Mouse (Mus musculus) splenic B cell, adult 2 months (primary cell): Measurements from ENCODE around the gene 9530053A07Rik.
A peak's percentile ranks its signal among the peaks of the same experiment; 100 is the strongest.
"Not testable (repeated sequence)": the region's sequence is repeated elsewhere in the genome, so short reads cannot be mapped to it uniquely, and the experiment has no call there.

Source experiments
- DNase-seq: peaks from one replicate; pipeline ENCODE4 v3.0.0-alpha.2; 2011; ENCODE audit warnings: low read depth, low spot score
- H3K27me3 ChIP-seq: 2 replicates; pipeline ENCODE4 v1.6.1; 2012; ENCODE audit warnings: mild to moderate bottlenecking, low read length, moderate library complexity, mixed read lengths; ENCODE audit not compliant: control insufficient read depth, poor library complexity, insufficient read depth, severe bottlenecking
- H3K36me3 ChIP-seq: 2 replicates; pipeline ENCODE4 v1.6.1; 2012; ENCODE audit warnings: mild to moderate bottlenecking, low read length, moderate library complexity, mixed read lengths; ENCODE audit not compliant: control insufficient read depth, poor library complexity, insufficient read depth, severe bottlenecking

9530053A07Rik gene

DNA sequence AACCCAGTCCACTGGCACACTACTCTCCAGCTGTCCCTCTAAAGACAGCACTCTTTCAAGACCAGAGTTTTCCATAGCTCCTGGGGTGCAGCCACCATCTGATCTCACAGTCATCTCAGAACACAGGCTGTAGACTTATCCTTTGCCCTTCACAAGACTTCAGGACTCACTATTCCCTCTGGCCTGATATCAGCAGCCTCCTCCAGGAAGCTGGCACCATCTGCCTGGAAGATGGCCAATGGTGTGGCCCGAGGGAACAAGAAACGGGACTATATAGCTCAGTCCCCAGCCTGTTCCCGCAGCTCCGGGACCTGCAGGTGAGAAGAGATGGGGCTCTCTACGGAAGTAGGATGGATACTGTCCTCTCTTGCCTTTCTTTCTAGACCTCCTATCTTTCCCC is at the start of gene 9530053A07Rik:
Gene 9530053A07Rik (plus strand): TSS at position 301 of the 400 bp plus-strand sequence.
- no peak for DNase-seq
- Histone ChIP-seq H3K36me3 (no peaks in the 10 kb centered on the region), H3K27me3 (no peaks in the 10 kb centered on the region)

DNA sequence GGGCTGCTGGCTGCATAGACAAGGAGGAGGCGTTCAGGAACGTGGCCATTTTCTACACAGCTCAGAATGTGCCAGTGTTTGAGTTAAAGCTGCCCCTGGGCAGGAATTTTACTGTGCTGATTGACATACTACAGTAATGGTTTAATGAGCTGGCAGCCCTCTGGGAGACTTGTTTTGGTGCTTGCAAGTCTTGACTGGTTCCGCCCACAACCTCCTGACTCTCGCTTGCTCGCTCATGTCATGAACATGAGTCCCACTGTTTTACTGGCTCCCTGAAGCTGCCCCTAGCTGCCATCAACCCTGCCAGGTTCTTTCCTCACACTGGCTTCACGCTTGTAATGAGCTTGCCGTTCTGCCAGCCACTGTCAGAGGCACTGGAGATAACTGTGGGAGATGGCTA is 45.1 kb upstream of the 9530053A07Rik start:
- no peak for DNase-seq
- H3K36me3 ChIP-seq = no peaks in the 10 kb centered on the region
- H3K27me3 ChIP-seq = no peaks in the 10 kb centered on the region; the same call in 1 of the 2 replicates

DNA sequence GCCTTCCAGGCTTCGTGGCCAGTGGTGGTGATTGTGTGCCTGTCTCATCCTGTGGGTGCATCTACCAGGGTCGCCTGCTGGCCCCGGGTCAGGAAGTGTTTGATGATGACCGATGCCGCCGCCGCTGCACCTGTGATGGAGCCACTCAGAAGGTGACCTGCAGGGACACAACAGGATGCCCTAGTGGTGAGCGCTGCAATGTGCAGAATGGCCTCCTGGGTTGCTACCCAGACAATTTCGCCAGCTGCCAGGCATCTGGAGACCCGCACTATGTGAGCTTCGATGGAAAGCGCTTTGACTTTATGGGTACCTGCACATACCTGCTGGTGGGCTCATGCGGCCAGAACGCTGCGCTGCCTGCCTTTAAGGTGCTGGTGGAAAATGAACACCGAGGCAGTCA is 43.0 kb upstream of the 9530053A07Rik start:
- DNase-seq = no peak
- Histone ChIP-seq H3K27me3 (no peaks in the 10 kb centered on the region; the same call in 1 of the 2 replicates), H3K36me3 (no peaks in the 10 kb centered on the region)

DNA sequence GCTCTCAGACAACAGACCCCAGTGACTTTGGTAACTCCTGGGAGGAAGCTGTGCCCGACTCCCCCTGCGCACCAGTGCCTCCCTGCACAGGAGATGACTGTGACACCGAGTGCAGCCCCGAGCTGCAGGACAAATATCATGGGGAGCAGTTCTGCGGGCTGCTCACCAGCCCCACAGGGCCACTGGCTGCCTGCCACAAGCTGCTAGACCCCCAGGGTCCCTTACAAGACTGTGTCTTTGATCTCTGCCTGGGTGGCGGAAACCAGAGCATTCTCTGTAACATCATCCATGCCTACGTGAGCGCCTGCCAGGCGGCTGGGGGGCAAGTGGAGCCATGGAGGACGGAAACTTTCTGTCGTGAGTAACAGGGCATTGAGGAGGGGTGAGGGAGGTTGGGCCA is 35.7 kb upstream of the 9530053A07Rik start:
- DNase-seq = no peak
- no peaks in the 10 kb centered on the region for H3K36me3 ChIP-seq
- no peaks in the 10 kb centered on the region for H3K27me3 ChIP-seq

DNA sequence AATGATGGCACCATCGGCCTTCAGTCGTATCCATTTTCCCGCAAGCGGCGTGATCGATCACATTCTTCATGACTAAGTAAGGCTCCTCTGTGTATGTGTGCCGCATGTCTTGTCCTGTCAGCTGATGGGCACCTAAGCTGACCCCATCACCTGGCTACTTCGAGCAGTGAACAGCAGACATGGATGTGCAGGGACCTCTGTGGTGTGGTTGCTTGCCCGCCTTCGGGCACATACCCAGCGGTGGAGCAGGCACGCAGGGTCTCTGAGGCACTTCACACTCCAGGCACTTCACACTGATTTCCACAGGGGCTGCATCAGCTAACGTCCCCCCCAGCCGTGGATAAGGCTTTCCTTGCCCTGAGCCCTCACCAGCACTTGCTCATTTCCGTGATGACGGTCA is 30.2 kb upstream of the 9530053A07Rik start:
- H3K27me3 ChIP-seq = no peaks in the 10 kb centered on the region
- no peaks in the 10 kb centered on the region for H3K36me3 ChIP-seq
- DNase-seq = no peak

DNA sequence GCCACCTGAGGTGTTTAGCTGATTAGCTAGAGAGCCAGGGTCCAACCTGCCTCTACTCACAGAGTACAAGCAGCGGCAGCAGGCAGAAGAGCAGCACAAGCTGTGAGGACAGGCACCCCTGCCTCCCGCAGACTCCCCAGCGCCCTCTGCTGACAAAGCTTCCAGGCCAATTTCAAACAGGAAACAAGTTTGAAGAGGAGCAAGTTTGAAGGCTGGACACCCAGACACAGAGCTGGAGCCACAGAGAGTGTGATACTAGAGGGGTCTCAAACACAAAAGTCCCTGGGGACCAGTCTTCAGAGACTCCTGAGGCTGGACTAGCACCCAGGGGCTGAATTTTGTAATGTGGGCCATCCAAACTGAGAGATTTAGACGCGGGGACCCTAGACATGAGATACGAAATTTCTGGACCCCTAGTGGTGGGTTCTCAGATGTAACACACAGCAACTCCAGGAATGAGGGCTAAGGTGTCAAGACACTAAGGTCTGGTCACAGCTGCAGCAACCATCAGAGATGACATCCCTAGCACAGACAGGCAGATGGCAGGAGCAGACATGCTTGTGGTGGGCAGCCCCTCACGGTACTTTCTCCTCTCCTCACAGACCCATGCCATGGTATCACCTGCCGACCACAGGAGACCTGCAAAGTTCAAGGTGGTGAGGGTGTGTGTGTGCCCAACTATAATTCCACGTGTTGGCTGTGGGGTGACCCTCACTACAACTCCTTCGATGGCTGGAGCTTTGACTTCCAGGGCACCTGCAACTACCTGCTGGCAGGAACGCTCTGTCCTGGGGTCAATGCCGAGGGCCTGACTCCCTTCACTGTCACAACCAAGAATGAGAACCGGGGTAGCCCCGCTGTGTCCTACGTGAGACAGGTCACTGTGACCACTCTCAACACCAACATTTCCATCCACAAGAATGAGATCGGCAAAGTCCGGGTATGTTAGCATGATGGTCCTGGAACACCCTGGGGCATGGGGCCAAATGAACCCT is 28.4 kb upstream of the 9530053A07Rik start:
- Histone ChIP-seq H3K27me3 (no peaks in the 10 kb centered on the region), H3K36me3 (no peaks in the 10 kb centered on the region)
- no peak for DNase-seq

DNA sequence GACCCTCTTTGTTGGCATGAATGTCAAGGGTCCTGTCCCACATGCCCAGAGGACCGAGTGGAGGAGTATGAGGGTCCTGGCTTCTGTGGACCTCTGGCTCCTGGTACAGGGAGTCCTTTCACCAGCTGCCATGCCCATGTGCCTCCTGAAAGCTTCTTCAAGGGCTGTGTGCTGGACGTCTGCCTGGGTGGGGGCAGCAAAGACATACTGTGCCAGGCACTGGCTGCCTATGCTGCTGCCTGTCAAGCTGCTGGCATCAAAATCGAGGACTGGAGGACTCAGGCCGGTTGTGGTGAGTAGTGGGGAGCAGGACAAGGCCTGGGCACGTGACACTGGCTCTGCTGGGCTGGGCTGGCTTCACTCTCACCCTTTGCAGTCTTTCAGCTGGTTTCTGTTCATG is 26.3 kb upstream of the 9530053A07Rik start:
- H3K36me3 ChIP-seq, H3K27me3 ChIP-seq, DNase-seq: not testable (repeated sequence)

DNA sequence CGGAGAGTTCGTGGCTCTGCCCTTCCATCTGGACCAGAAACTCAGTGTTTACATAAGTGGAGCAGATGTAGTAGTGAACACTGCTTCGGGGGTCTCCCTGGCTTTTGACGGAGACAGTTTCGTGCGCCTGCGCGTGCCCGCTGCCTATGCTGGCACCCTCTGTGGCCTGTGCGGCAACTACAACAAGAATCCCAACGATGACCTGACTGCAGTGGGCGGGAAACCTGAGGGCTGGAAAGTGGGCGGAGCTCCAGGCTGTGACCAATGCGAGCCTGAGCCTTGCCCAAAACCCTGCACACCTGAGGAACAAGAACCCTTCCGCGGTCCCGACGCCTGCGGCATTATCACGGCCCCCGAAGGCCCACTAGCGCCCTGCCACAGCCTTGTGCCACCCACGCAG is 24.6 kb upstream of the 9530053A07Rik start:
- no peaks in the 10 kb centered on the region for H3K36me3 ChIP-seq
- no peaks in the 10 kb centered on the region for H3K27me3 ChIP-seq
- DNase-seq = no peak

DNA sequence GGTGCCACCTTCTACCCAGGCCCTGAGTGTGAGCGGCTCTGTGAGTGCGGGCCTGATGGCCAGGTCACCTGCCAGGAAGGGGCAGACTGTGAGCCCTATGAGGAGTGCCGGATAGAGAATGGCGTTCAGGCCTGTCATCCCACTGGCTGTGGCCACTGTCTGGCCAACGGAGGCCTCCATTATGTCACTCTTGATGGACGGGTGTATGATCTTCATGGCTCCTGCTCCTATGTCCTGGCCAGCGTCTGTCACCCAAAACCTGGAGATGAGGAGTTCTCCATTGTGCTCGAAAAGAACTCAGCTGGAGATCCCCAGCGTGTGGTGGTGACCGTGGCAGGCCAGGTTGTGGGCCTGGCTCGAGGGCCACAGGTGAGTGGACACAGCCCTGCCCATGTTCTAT is 23.0 kb upstream of the 9530053A07Rik start:
- no peaks in the 10 kb centered on the region for H3K27me3 ChIP-seq
- no peak for DNase-seq
- no peaks in the 10 kb centered on the region for H3K36me3 ChIP-seq

DNA sequence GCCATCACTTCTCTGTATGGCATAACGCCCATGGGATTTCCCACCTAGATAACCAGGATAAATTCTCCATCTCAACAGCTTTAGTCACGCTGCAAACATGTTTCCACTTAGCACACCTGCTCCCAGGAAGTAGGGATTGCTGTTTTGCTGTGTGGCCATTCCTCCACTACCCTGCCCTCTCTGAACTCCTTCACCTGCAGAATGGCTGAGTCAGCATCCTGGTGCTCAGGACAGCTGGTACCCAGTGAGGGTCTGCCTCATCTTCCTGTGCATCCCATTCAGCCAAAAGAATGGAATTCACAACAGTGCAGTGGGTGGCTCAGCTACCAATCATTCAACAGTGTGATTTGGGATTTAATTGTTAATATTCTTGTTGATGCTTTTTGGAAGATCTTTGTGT is 14.6 kb upstream of the 9530053A07Rik start:
- no peak for DNase-seq
- Histone ChIP-seq H3K27me3 (no peaks in the 10 kb centered on the region), H3K36me3 (no peaks in the 10 kb centered on the region)

DNA sequence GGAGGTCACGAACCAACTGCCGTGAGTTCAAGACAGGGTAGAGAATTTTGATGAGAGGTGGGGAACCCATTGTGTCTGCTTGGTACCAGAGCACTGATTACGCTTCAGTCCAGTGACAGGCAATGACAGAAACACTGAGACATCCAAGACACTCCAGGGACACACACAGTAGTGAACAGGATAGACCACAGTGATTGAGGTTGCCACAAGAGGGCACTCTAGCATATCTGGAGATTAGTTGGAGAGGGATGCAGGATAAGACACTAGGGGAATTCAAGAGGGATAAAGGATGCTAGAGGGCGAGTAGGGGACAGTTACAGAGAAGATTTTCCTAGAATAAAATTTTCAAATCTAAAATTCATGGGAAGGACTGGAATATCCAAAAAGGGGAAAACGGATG is 8.3 kb downstream of the 9530053A07Rik start:
- H3K36me3 ChIP-seq = no peaks in the 10 kb centered on the region
- H3K27me3 ChIP-seq = no peaks in the 10 kb centered on the region
- peak; percentile 26 for DNase-seq

DNA sequence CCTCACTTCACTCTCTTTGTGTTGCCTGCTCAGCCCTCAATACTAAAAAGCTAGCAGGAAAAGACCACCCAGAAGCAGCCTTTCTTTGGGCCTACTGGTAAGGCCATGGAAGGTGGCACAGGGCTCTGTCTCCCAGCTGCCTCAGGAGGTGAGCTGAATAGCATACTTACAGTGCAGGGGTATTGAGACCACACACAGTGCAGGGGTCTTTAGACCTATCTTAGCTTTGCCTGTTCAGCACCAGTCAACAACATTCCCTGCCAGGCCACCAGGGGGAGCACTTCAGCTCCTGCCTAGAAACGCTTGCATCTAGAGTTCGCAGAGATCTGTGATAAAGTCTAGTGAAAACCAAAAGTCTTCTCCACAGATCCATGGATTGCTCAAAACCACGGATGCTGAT is 19.0 kb downstream of the 9530053A07Rik start:
- no peaks in the 10 kb centered on the region for H3K27me3 ChIP-seq
- no peaks in the 10 kb centered on the region for H3K36me3 ChIP-seq
- DNase-seq = peak; percentile 77

DNA sequence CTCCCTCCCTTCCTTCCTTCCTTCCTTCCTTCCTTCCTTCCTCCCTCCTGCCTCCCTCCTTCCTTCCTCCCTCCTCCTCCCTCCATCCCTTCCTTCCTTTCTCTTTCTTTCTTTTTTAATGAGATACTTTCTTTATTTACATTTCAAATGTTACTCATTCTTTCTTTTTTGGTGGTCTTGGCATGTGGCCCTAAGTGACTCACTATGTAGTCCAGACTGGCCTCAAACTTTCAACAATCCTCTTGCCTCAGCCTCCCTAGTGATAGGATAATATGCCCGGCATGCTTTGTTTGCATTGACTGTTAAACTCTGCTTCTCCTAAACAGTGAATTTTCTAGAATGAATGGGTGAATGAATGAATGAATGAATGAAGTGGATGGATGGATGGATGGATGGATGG is 20.6 kb downstream of the 9530053A07Rik start:
- no peak for DNase-seq
- Histone ChIP-seq H3K36me3 (no peaks in the 10 kb centered on the region), H3K27me3 (no peaks in the 10 kb centered on the region)

DNA sequence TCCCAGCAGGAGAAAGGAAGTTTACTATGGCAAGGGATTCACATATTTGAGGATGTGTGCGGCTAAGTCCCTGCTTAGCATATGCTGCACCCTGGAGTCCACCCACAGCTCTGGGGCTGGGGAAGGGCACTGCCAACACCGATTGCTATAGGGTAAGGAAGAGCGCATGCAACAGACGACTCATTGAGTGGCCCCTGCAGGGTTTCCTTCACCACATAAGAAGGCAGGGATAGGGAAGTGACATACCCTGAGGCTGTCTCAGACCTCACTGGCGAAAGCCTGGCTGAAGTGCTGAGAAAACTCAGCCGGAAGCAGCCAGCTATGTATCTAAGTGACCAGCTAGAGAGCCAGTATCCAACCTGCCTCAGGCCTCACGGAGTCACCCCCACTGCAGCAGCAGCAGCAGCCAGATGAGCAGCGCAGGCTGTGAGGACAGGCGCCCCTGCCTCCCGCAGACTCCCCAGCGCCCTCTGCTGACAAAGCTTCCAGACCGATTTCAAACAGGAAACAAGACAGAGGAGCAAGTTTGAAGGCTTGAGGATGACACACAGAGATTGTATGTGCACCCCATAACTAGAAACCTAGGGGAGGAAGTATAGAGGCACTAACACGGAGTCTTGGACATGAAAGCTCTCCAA is 22.4 kb downstream of the 9530053A07Rik start:
- Histone ChIP-seq H3K36me3 (no peaks in the 10 kb centered on the region), H3K27me3 (no peaks in the 10 kb centered on the region)
- DNase-seq = peak; percentile 46

DNA sequence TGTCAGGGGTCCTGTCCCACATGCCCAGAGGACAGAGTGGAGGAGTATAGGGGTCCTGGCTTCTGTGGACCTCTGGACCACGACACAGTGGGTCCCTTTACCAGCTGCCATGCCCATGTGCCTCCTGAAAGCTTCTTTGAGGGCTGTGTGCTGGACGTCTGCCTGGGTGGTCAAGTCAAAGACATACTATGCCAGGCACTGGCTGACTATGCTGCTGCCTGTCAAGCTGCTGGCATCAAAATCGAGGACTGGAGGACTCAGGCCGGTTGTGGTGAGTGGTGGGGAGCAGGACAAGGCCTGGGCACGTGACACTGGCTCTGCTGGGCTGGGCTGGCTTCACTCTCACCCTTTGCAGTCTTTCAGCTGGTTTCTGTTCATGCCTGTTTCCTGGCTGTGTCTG is 24.3 kb downstream of the 9530053A07Rik start:
- not testable (repeated sequence) for DNase-seq, H3K27me3 ChIP-seq, H3K36me3 ChIP-seq
